In the genomic region with DNA sequence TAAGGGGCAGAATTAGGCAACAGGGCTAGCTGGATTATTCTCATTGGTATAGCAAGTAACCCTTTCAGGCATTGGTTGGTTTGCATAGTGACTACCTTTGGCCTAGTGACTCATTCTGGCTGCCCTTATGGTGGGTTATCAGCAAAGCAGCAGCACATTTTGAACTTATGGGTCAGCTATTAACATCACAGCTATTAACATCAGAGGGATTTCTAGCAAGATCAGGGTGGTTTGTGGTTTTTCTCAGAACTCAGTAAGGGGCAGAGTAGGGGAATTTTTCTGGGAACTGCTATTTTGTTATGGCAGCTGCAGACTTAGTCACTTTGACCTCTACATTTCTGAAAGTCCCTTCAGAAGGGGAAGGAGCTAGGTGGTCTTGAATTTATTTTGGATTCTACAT, we compare ENCODE assay signal across 25 mouse cellular contexts.
DNase-seq lines count a peak whose midpoint lies in the region; ATAC-seq and TF ChIP-seq lines count a peak whose summit lies in the region.
"Had no signal": no experiment of that assay in that cellular context is flagged by ENCODE, and none has a peak within 500 bp of the region (broad histone marks: within the 10 kb centered on the region; RNA-seq: fewer than 3 reads in every experiment).

No protein-coding gene starts in this region.

- H3K36me3 ChIP-seq in C2C12 (ENCODE audit: control insufficient read depth, insufficient read depth) (no peaks in the 10 kb centered on the region), G1E (replicated peaks) (peaks cover 19% of the 10 kb centered on the region)
- no peaks in the 10 kb centered on the region for H3K36me3 ChIP-seq in liver, embryonic 11.5 days (ENCODE audit: control insufficient read depth, insufficient read depth, low read length)
- H3K36me3 ChIP-seq: embryonic facial prominence, embryonic 13.5 days; embryonic facial prominence, embryonic 15.5 days; forebrain, embryonic 10.5 days; forebrain, embryonic 12.5 days had no signal

- H3ac ChIP-seq in C2C12 (ENCODE audit: control insufficient read depth, insufficient read length, low read depth) = no peak overlapping the region

- peaks cover 5% of the 10 kb centered on the region; the same call in 1 of the 2 replicates for H3K9me3 ChIP-seq in G1E (replicated peaks)
- H3K9me3 ChIP-seq in liver, embryonic 11.5 days (ENCODE audit: control insufficient read depth, low read length) = 0 out of 2 replicates have a peak, but pooled peaks cover 2% of the 10 kb centered on the region

- no peak overlapping the region for H3K27ac ChIP-seq in liver, embryonic 11.5 days (ENCODE audit: low read depth, low read length)
- H3K27ac ChIP-seq: embryonic facial prominence, embryonic 13.5 days; embryonic facial prominence, embryonic 15.5 days; forebrain, embryonic 10.5 days; forebrain, embryonic 12.5 days had no signal

- DNase-seq in G1E (ENCODE audit: low spot score) (no peak), MEL-GATA-1-ER (ENCODE audit: extremely low read depth, low read depth) (peak; percentile 62), liver (no peak)
- peak; percentile 55 for DNase-seq in yolk sac, embryonic 10.5 days (ENCODE audit: low spot score)
- DNase-seq in embryo, embryonic 10 days (ENCODE audit: low spot score) = no peak
- DNase-seq in adrenal gland, postnatal 36 days = no peak
- DNase-seq in liver, embryonic 11.5 days (ENCODE audit: low spot score) = no peak
- DNase-seq: adrenal gland, adult 8-10 months; adrenal gland, postnatal 14 days; B cell, adult 2 months; cerebellum, adult 11-12 months; cerebellum, adult 2 months; cerebellum, adult 9-10 months; cerebellum, postnatal 10 days; cerebellum, postnatal 25 days; embryo, embryonic 11 days had no signal

- H3K9ac ChIP-seq in liver, embryonic 11.5 days (ENCODE audit: low read depth, low read length) = no peak overlapping the region
- H3K9ac ChIP-seq: embryonic facial prominence, embryonic 13.5 days; embryonic facial prominence, embryonic 15.5 days; forebrain, embryonic 12.5 days had no signal

- H3K4me3 ChIP-seq in C2C12 (ENCODE audit: insufficient read depth, poor library complexity, severe bottlenecking) (no peak overlapping the region), G1E (ENCODE audit: low read depth, low read length) (no peak overlapping the region; the same call in 1 of the 2 replicates)
- H3K4me3 ChIP-seq in liver, embryonic 11.5 days (ENCODE audit: low read depth, low read length) = no peak overlapping the region
- H3K4me3 ChIP-seq: embryonic facial prominence, embryonic 13.5 days; embryonic facial prominence, embryonic 15.5 days; erythroblast, embryonic 14.5 days; forebrain, embryonic 10.5 days; forebrain, embryonic 12.5 days had no signal

- no peak overlapping the region for H3K4me2 ChIP-seq in liver, embryonic 11.5 days
- H3K4me2 ChIP-seq: embryonic facial prominence, embryonic 13.5 days; embryonic facial prominence, embryonic 15.5 days; forebrain, embryonic 12.5 days had no signal

- H3K27me3 ChIP-seq in C2C12 (ENCODE audit: control insufficient read depth, insufficient read depth, insufficient read length) (no peaks in the 10 kb centered on the region), G1E (ENCODE audit: insufficient read depth, low read length) (no peaks in the 10 kb centered on the region)
- H3K27me3 ChIP-seq in liver, embryonic 11.5 days (replicated peaks; ENCODE audit: control insufficient read depth, insufficient read depth, low read length) = no peaks in the 10 kb centered on the region
- H3K27me3 ChIP-seq: embryonic facial prominence, embryonic 13.5 days; embryonic facial prominence, embryonic 15.5 days; forebrain, embryonic 12.5 days had no signal

- TF ChIP-seq CTCF in C2C12 (IDR thresholded peaks at IDR 0.05; ENCODE audit: control insufficient read depth, insufficient read depth, insufficient read length) (no peak), G1E (IDR thresholded peaks at IDR 0.05; ENCODE audit: low read depth, low read length) (no peak)

- H3K79me3 ChIP-seq in C2C12 (ENCODE audit: low read depth) = no peaks in the 10 kb centered on the region

- 0 out of 2 replicates have a peak, but pooled peaks have one; percentile 23 for ATAC-seq in G1E (ENCODE audit: extremely low read depth, insufficient number of reproducible peaks, low FRiP score, poor library complexity, severe bottlenecking)
- no peak for ATAC-seq in liver, embryonic 11.5 days (replicated peaks; ENCODE audit: low FRiP score)
- ATAC-seq: activated CD4-positive, CD25-positive, alpha-beta regulatory T cell, adult 4 months; forebrain, embryonic 14.5 days; forebrain, embryonic 16.5 days had no signal

- no peaks in the 10 kb centered on the region for H3K79me2 ChIP-seq in C2C12 (ENCODE audit: control insufficient read depth, insufficient read depth)

- H3K4me1 ChIP-seq in G1E (ENCODE audit: insufficient read depth, low read depth, low read length) = peaks cover 68% of the 10 kb centered on the region
- no peaks in the 10 kb centered on the region for H3K4me1 ChIP-seq in liver, embryonic 11.5 days (replicated peaks; ENCODE audit: control insufficient read depth, insufficient read depth, low read length)
- H3K4me1 ChIP-seq: embryonic facial prominence, embryonic 13.5 days; embryonic facial prominence, embryonic 15.5 days; forebrain, embryonic 10.5 days; forebrain, embryonic 12.5 days had no signal

TF ChIP-seq in C2C12, 6 proteins besides CTCF, POLR2A, EP300 and RAD21:
- TF ChIP-seq USF1 (IDR thresholded peaks at IDR 0.05; ENCODE audit: low read depth) (no peak), MYOD1 (IDR thresholded peaks at IDR 0.05; ENCODE audit: control insufficient read depth, insufficient read length, low read depth) (peak; percentile 28)

Comparison
In these comparisons a context has a peak if more than half of its experiments do, and no peak if none do; other contexts are left out.
1. DNase-seq: peak in MEL-GATA-1-ER (single experiment) and yolk sac, embryonic 10.5 days (single experiment); none in G1E (single experiment), embryo, embryonic 10 days (single experiment), adrenal gland, postnatal 36 days (0 of 2), liver, embryonic 11.5 days (single experiment) and liver (single experiment).